Mouse (Mus musculus): ENCODE data around the gene Otud7b. TPM values are rescaled to one million over a fixed set of nuclear protein-coding genes. Genes with fewer than 3 reads are reported as not detected.

Otud7b gene
- polyA plus RNA-seq, 1 experiment, result 19.9 TPM

- H3K4me1 ChIP-seq (ENCODE audit: control insufficient read depth, insufficient read depth, low read length), result no peaks in the 10 kb centered on the region
- H3K4me3 ChIP-seq (ENCODE audit: insufficient read depth, low read length), result no peak overlapping the region
- TF ChIP-seq POLR2A (IDR thresholded peaks at IDR 0.05; ENCODE audit: extremely low read depth, insufficient read depth, low read length) (no peak), CTCF (IDR thresholded peaks at IDR 0.05; ENCODE audit: extremely low read depth, insufficient read depth, low read length) (no peak)
- H3K27ac ChIP-seq (ENCODE audit: insufficient read depth, low read length), result no peak overlapping the region
These were observed 22.2 kb upstream of the Otud7b start for GRCm38 (mm10) chr3:96082100-96082499.

- H3K4me1 ChIP-seq (ENCODE audit: control insufficient read depth, insufficient read depth, low read length), result no peaks in the 10 kb centered on the region
- no peak overlapping the region for H3K4me3 ChIP-seq (ENCODE audit: insufficient read depth, low read length)
- H3K27ac ChIP-seq (ENCODE audit: insufficient read depth, low read length), result no peak overlapping the region
- TF ChIP-seq CTCF (IDR thresholded peaks at IDR 0.05; ENCODE audit: extremely low read depth, insufficient read depth, low read length) (no peak), POLR2A (IDR thresholded peaks at IDR 0.05; ENCODE audit: extremely low read depth, insufficient read depth, low read length) (no peak)
These were observed 21.4 kb upstream of the Otud7b start for GRCm38 (mm10) chr3:96082714-96083508.

GRCm38 (mm10) chr3:96084146-96084755 is 20.1 kb upstream of the Otud7b start:
- Histone ChIP-seq H3K27ac (ENCODE audit: insufficient read depth, low read length) (no peak overlapping the region), H3K4me3 (ENCODE audit: insufficient read depth, low read length) (no peak overlapping the region), H3K4me1 (ENCODE audit: control insufficient read depth, insufficient read depth, low read length) (no peaks in the 10 kb centered on the region)
- TF ChIP-seq CTCF (IDR thresholded peaks at IDR 0.05; ENCODE audit: extremely low read depth, insufficient read depth, low read length), result no peak
- no peak for TF ChIP-seq POLR2A (IDR thresholded peaks at IDR 0.05; ENCODE audit: extremely low read depth, insufficient read depth, low read length)

GRCm38 (mm10) chr3:96087219-96087618 is 17.1 kb upstream of the Otud7b start:
- Histone ChIP-seq H3K4me1 (ENCODE audit: control insufficient read depth, insufficient read depth, low read length) (no peaks in the 10 kb centered on the region), H3K27ac (ENCODE audit: insufficient read depth, low read length) (no peak overlapping the region), H3K4me3 (ENCODE audit: insufficient read depth, low read length) (no peak overlapping the region)
- TF ChIP-seq CTCF (IDR thresholded peaks at IDR 0.05; ENCODE audit: extremely low read depth, insufficient read depth, low read length) (no peak), POLR2A (IDR thresholded peaks at IDR 0.05; ENCODE audit: extremely low read depth, insufficient read depth, low read length) (no peak)

GRCm38 (mm10) chr3:96087801-96088200 is 16.5 kb upstream of the Otud7b start:
- Histone ChIP-seq H3K27ac (ENCODE audit: insufficient read depth, low read length) (no peak overlapping the region), H3K4me3 (ENCODE audit: insufficient read depth, low read length) (no peak overlapping the region), H3K4me1 (ENCODE audit: control insufficient read depth, insufficient read depth, low read length) (no peaks in the 10 kb centered on the region)
- TF ChIP-seq CTCF (IDR thresholded peaks at IDR 0.05; ENCODE audit: extremely low read depth, insufficient read depth, low read length) (no peak), POLR2A (IDR thresholded peaks at IDR 0.05; ENCODE audit: extremely low read depth, insufficient read depth, low read length) (no peak)

GRCm38 (mm10) chr3:96089882-96090489 is 14.3 kb upstream of the Otud7b start:
- Histone ChIP-seq H3K4me1 (ENCODE audit: control insufficient read depth, insufficient read depth, low read length) (no peaks in the 10 kb centered on the region), H3K4me3 (ENCODE audit: insufficient read depth, low read length) (no peak overlapping the region), H3K27ac (ENCODE audit: insufficient read depth, low read length) (no peak overlapping the region)
- TF ChIP-seq POLR2A (IDR thresholded peaks at IDR 0.05; ENCODE audit: extremely low read depth, insufficient read depth, low read length) (no peak), CTCF (IDR thresholded peaks at IDR 0.05; ENCODE audit: extremely low read depth, insufficient read depth, low read length) (no peak)

- TF ChIP-seq POLR2A (IDR thresholded peaks at IDR 0.05; ENCODE audit: extremely low read depth, insufficient read depth, low read length) (no peak), CTCF (IDR thresholded peaks at IDR 0.05; ENCODE audit: extremely low read depth, insufficient read depth, low read length) (no peak)
- Histone ChIP-seq H3K4me1 (ENCODE audit: control insufficient read depth, insufficient read depth, low read length) (no peaks in the 10 kb centered on the region), H3K27ac (ENCODE audit: insufficient read depth, low read length) (no peak overlapping the region), H3K4me3 (ENCODE audit: insufficient read depth, low read length) (no peak overlapping the region)
These were observed 13.2 kb upstream of the Otud7b start for GRCm38 (mm10) chr3:96091146-96091545.

- no peak overlapping the region for H3K27ac ChIP-seq (ENCODE audit: insufficient read depth, low read length)
- H3K4me3 ChIP-seq (ENCODE audit: insufficient read depth, low read length), result no peak overlapping the region
- TF ChIP-seq CTCF (IDR thresholded peaks at IDR 0.05; ENCODE audit: extremely low read depth, insufficient read depth, low read length) (no peak), POLR2A (IDR thresholded peaks at IDR 0.05; ENCODE audit: extremely low read depth, insufficient read depth, low read length) (no peak)
- no peaks in the 10 kb centered on the region for H3K4me1 ChIP-seq (ENCODE audit: control insufficient read depth, insufficient read depth, low read length)
These were observed 12.4 kb upstream of the Otud7b start for GRCm38 (mm10) chr3:96091966-96092365.

GRCm38 (mm10) chr3:96093509-96093908 is 10.8 kb upstream of the Otud7b start:
- H3K27ac ChIP-seq (ENCODE audit: insufficient read depth, low read length), result no peak overlapping the region
- TF ChIP-seq POLR2A (IDR thresholded peaks at IDR 0.05; ENCODE audit: extremely low read depth, insufficient read depth, low read length), result no peak
- TF ChIP-seq CTCF (IDR thresholded peaks at IDR 0.05; ENCODE audit: extremely low read depth, insufficient read depth, low read length), result no peak
- H3K4me3 ChIP-seq (ENCODE audit: insufficient read depth, low read length), result no peak overlapping the region
- H3K4me1 ChIP-seq (ENCODE audit: control insufficient read depth, insufficient read depth, low read length), result no peaks in the 10 kb centered on the region
